Mouse (Mus musculus) G1E (cell line): ENCODE results near the gene C530008M17Rik.

ENCODE experiments used
- CTCF ChIP-seq: IDR thresholded peaks from 2 replicates; pipeline ENCODE4 v1.5.1; 2012; ENCODE audit warnings: low read depth, low read length, inconsistent platforms, mixed read lengths
- GATA1 ChIP-seq: IDR thresholded peaks from 2 replicates; pipeline ENCODE4 v1.6.1; 2012; ENCODE audit warnings: borderline replicate concordance, low read length, inconsistent platforms, mixed read lengths
- GATA2 ChIP-seq: IDR thresholded peaks from 2 replicates; pipeline ENCODE4 v1.6.1; 2012; ENCODE audit warnings: low read depth, low read length, inconsistent platforms, borderline replicate concordance
- POLR2AphosphoS5 ChIP-seq: IDR thresholded peaks from 2 replicates; pipeline ENCODE4 v1.6.1; 2012; ENCODE audit warnings: low read depth, low read length, inconsistent platforms; ENCODE audit not compliant: insufficient replicate concordance
- TAL1 ChIP-seq: conservative IDR thresholded peaks from 2 replicates; pipeline ENCODE4 v1.6.1; 2012; ENCODE audit warnings: low read depth, low read length, inconsistent platforms, mixed read lengths

- TF ChIP-seq CTCF (no peak), GATA1 (no peak), POLR2AphosphoS5 (no peak), TAL1 (no peak), GATA2 (no peak)
Observed at GRCm38 (mm10) chr5:76763731-76764130, 107.4 kb downstream of the C530008M17Rik start.
